Mouse (Mus musculus): ENCODE results near the gene Thra. TPM values are rescaled to one million over a fixed set of nuclear protein-coding genes. Genes with fewer than 3 reads are reported as not detected.

Thra gene
- polyA plus RNA-seq, 1 experiment from 2014 or later = 186 TPM

DNA sequence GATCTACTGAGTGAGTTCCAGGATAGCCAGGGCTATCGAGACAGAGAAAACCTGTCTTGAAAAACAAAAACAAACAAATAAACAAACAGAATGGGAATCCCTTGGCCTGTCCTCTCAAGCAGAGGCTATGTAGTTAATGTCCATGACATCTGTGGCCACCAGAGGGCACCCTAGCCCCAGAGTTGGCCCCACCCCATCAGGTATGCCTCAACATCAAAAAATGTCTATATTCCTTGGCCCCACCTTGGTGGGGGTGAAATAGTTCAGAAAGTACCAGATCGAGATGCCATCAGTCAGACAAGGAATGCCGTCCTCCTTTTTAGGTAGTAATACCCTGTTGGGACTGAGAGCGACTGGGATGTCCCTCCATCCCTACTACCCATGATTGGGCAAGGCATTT lies 40.5 kb upstream of the Thra start:
- Histone ChIP-seq H3K27ac (ENCODE audit: low read depth, low read length) (no peak overlapping the region), H3K9ac (replicated peaks; ENCODE audit: low read depth, low read length) (no peak overlapping the region), H3K9me3 (ENCODE audit: control insufficient read depth, low read length) (no peaks in the 10 kb centered on the region), H3K4me1 (ENCODE audit: control insufficient read depth, insufficient read depth, low read length) (no peaks in the 10 kb centered on the region), H3K27me3 (ENCODE audit: control insufficient read depth, insufficient read depth, low read length) (no peaks in the 10 kb centered on the region), H3K4me3 (ENCODE audit: low read depth, low read length) (no peak overlapping the region), H3K4me2 (ENCODE audit: low read depth, low read length) (no peak overlapping the region), H3K36me3 (ENCODE audit: control insufficient read depth, insufficient read depth, low read length) (peaks cover 14% of the 10 kb centered on the region; the same call in 1 of the 2 replicates)
- WGBS = 52% methylated on average over 4 of the region's 4 CpGs
- no peak for ATAC-seq (ENCODE audit: low read depth)

DNA sequence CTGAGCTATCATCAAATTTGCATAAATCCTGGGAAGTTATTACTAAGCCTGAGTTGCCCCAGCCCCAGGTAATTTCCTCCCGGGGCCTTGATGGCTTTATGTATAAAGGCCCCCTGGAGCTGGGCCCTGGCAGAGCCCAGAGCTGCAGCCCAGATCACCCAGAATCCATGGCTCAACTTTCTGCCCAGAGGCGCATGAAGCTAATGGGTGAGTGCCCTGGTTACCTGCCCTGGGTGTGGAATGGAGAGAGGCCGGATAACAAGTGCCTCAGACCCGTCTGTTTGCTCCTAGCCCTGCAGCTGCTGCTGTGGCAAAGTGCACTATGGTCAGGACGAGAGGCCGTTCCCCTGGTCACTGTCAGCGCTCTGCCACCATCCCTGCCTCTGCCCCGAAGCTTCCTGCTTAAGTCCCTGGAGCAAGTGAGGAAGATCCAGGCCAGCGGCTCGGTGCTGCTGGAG lies 39.2 kb upstream of the Thra start, which contains the start of gene Csf3:
Gene Csf3, plus strand, starts transcription at position 51 of the 458 bp plus-strand sequence.
- H3K36me3 ChIP-seq (ENCODE audit: control insufficient read depth, insufficient read depth, low read length) = peaks cover 20% of the 10 kb centered on the region
- no peak for ATAC-seq (ENCODE audit: low read depth)
- no peak within 1 kb of the TSS for H3K9ac ChIP-seq (replicated peaks; ENCODE audit: low read depth, low read length)
- no peaks in the 10 kb centered on the region for H3K27me3 ChIP-seq (ENCODE audit: control insufficient read depth, insufficient read depth, low read length)
- no peak within 1 kb of the TSS for H3K27ac ChIP-seq (ENCODE audit: low read depth, low read length)
- no peak within 1 kb of the TSS for H3K4me3 ChIP-seq (ENCODE audit: low read depth, low read length)
- H3K4me1 ChIP-seq (ENCODE audit: control insufficient read depth, insufficient read depth, low read length) = no peaks in the 10 kb centered on the region
- no peaks in the 10 kb centered on the region for H3K9me3 ChIP-seq (ENCODE audit: control insufficient read depth, low read length)
- 32% methylated on average over 10 of the region's 10 CpGs for WGBS
- H3K4me2 ChIP-seq (ENCODE audit: low read depth, low read length) = no peak within 1 kb of the TSS

DNA sequence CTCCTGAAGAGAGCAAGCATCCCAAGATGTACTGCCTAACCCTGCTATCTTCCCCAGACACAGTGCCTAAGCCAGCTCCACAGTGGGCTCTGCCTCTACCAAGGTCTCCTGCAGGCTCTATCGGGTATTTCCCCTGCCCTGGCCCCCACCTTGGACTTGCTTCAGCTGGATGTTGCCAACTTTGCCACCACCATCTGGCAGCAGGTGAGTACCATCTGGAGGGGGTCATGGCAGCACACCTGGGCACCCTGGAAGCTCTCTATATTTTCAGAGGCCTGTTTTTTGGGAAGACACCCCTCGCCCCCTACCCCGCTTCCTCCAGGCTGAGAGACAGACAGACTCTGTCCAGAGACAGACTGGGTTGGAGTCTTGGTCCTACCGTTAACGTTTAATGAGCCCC lies 38.1 kb upstream of the Thra start:
- Histone ChIP-seq H3K9ac (replicated peaks; ENCODE audit: low read depth, low read length) (no peak overlapping the region), H3K9me3 (ENCODE audit: control insufficient read depth, low read length) (no peaks in the 10 kb centered on the region), H3K36me3 (ENCODE audit: control insufficient read depth, insufficient read depth, low read length) (peaks cover 25% of the 10 kb centered on the region), H3K4me3 (ENCODE audit: low read depth, low read length) (no peak overlapping the region), H3K4me2 (ENCODE audit: low read depth, low read length) (no peak overlapping the region), H3K27ac (ENCODE audit: low read depth, low read length) (no peak overlapping the region), H3K27me3 (ENCODE audit: control insufficient read depth, insufficient read depth, low read length) (no peaks in the 10 kb centered on the region), H3K4me1 (ENCODE audit: control insufficient read depth, insufficient read depth, low read length) (no peaks in the 10 kb centered on the region)
- WGBS = 73% methylated on average over 5 of the region's 5 CpGs
- ATAC-seq (ENCODE audit: low read depth) = no peak

DNA sequence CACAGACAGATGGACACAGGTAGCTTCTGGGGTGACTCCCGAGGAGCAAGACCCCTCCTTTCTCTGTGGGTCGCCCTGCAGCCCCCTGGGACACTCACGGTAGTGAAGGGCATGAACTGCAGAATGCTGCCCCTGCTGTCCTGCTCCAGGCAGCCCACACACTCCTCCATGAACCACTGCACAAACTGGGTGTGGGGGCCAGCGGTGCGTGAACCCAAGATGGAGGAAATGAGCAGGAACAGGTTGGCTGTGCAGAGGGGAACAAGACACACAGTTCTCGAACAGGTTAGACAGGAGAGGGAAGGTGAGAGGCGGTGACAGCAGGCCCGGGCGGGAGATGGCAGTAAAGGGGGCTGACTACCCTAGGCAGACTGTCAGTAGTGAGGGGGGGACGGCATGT lies 35.4 kb upstream of the Thra start:
- no peak overlapping the region for H3K27ac ChIP-seq (ENCODE audit: low read depth, low read length)
- 91% methylated on average over 8 of the region's 10 CpGs for WGBS
- H3K36me3 ChIP-seq (ENCODE audit: control insufficient read depth, insufficient read depth, low read length) = peaks cover 40% of the 10 kb centered on the region
- ATAC-seq (ENCODE audit: low read depth) = no peak
- H3K27me3 ChIP-seq (ENCODE audit: control insufficient read depth, insufficient read depth, low read length) = no peaks in the 10 kb centered on the region
- no peaks in the 10 kb centered on the region for H3K4me1 ChIP-seq (ENCODE audit: control insufficient read depth, insufficient read depth, low read length)
- H3K9me3 ChIP-seq (ENCODE audit: control insufficient read depth, low read length) = no peaks in the 10 kb centered on the region
- no peak overlapping the region for H3K4me3 ChIP-seq (ENCODE audit: low read depth, low read length)
- no peak overlapping the region for H3K9ac ChIP-seq (replicated peaks; ENCODE audit: low read depth, low read length)
- H3K4me2 ChIP-seq (ENCODE audit: low read depth, low read length) = no peak overlapping the region

DNA sequence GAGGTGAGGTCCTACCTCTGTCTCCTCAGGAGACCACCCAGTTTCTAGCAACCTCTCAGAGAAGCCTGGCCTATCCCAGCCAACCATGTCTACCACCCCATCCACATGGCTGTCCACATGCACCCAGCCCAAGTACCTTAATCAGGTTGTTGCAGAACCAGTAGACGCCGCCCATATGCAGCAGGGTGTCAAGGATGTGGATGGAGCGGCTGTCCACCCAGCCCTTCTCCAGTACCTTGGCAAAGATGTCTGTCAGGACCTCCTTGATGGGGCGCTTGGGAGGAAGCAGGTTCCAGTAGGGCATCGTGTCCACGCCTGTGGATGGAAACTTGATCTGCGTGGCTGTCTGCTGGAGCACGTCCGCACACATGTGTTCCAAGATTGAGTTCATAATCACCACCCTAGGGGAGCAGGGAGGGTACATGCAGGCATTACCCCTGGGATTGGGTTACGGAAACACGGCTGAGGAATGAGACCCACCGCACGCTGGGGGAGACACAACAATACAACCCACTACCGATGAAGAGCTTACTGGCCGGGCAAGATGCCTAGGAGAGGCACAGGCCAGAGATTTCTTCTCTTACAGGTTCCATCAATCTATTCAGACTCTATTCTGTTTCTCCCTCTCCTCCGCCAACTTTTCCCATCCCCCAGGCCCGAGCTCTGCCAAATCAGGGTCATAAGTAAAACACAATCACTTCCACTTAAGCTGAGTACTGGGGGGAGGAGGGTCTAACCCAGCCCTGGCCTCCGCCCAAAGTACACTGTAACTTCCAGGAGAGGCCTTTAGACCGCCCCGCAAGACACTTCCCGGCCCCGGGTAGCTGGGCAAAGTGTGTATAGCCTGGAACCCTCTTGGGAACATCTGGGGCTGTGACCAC lies 32.8 kb upstream of the Thra start:
- Histone ChIP-seq H3K27me3 (ENCODE audit: control insufficient read depth, insufficient read depth, low read length) (no peaks in the 10 kb centered on the region), H3K4me3 (ENCODE audit: low read depth, low read length) (no peak overlapping the region), H3K4me1 (ENCODE audit: control insufficient read depth, insufficient read depth, low read length) (no peaks in the 10 kb centered on the region), H3K36me3 (ENCODE audit: control insufficient read depth, insufficient read depth, low read length) (peaks cover 48% of the 10 kb centered on the region), H3K27ac (ENCODE audit: low read depth, low read length) (no peak overlapping the region), H3K9me3 (ENCODE audit: control insufficient read depth, low read length) (no peaks in the 10 kb centered on the region), H3K4me2 (ENCODE audit: low read depth, low read length) (no peak overlapping the region), H3K9ac (replicated peaks; ENCODE audit: low read depth, low read length) (no peak overlapping the region)
- no peak for ATAC-seq (ENCODE audit: low read depth)
- 83% methylated on average over 22 of the region's 22 CpGs for WGBS

DNA sequence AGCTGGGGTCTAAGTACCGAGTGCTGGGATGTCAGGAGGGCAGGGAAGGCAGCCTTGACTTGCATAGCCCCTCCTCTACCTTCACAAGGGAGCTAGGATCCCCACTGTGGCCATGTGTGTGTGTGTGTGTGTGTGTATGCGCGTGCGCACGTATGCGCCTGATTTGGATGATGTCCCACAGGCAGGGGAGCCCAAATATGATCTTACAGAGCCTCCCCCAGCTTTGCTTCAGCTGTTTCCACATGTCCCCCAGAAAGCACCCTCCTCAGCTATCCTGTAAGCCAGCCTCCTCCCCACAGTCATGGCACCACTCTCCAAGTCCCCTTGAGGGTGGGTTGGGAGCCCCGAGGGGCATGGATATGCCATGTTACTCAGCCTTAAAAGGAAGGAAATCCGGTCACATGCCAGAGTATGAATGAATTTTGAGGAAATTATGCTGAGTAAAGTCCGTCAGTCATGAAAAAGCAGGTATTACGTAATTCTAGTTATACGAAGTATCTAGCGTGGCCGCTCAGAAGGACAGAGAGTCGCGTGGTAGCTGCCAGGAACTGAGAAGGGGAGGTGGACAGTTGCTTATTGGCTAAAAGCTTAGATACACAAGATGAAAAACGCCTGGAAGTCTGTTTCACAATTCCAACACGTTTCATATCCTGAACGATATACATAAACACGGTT lies 32.0 kb upstream of the Thra start:
- no peak for ATAC-seq (ENCODE audit: low read depth)
- WGBS = 90% methylated on average over 19 of the region's 19 CpGs
- H3K9ac ChIP-seq (replicated peaks; ENCODE audit: low read depth, low read length) = no peak overlapping the region
- H3K9me3 ChIP-seq (ENCODE audit: control insufficient read depth, low read length) = no peaks in the 10 kb centered on the region
- H3K27ac ChIP-seq (ENCODE audit: low read depth, low read length) = no peak overlapping the region
- H3K4me2 ChIP-seq (ENCODE audit: low read depth, low read length) = no peak overlapping the region
- no peaks in the 10 kb centered on the region for H3K27me3 ChIP-seq (ENCODE audit: control insufficient read depth, insufficient read depth, low read length)
- H3K4me3 ChIP-seq (ENCODE audit: low read depth, low read length) = no peak overlapping the region
- H3K36me3 ChIP-seq (ENCODE audit: control insufficient read depth, insufficient read depth, low read length) = peaks cover 49% of the 10 kb centered on the region
- no peaks in the 10 kb centered on the region for H3K4me1 ChIP-seq (ENCODE audit: control insufficient read depth, insufficient read depth, low read length)

DNA sequence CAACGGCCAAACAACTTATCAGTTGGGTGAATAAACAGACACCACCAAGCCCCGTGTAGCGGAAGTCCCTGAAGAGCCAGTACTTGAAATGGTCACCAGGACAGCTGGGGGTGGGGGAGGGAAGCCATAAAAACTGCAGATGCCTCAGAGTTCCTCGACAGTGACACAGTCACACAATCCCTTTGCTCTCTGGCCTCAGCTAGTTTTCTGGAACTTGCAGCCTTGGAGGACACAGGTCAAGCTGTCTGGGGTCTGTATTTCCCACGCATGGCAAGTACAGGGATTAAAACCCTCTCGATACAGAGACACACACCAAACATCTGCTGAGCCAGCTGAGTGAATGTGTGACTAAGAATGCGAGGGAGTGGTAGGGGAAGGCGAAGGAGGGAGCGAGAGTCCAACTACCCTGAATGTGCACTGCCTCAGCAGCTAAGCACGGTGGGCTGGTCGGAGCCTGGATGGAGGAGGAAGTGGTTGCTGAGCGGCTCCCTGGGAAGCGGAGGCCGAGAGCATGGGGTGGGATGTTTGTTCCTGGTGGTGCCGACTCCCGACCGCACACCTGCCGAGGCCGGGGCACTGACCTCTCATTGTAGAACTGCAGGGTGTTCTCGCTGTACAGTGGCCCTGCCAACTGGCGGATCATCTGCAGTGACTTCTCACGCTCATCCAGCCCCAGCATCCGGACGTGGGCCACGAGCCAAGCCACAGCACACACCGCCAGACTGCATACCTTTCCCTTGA lies 31.3 kb upstream of the Thra start:
- H3K9me3 ChIP-seq (ENCODE audit: control insufficient read depth, low read length) = no peaks in the 10 kb centered on the region
- peaks cover 56% of the 10 kb centered on the region for H3K36me3 ChIP-seq (ENCODE audit: control insufficient read depth, insufficient read depth, low read length)
- no peaks in the 10 kb centered on the region for H3K27me3 ChIP-seq (ENCODE audit: control insufficient read depth, insufficient read depth, low read length)
- H3K4me1 ChIP-seq (ENCODE audit: control insufficient read depth, insufficient read depth, low read length) = no peaks in the 10 kb centered on the region
- no peak overlapping the region for H3K4me2 ChIP-seq (ENCODE audit: low read depth, low read length)
- 79% methylated on average over 26 of the region's 26 CpGs for whole genome bisulfite sequencing
- no peak overlapping the region for H3K4me3 ChIP-seq (ENCODE audit: low read depth, low read length)
- no peak overlapping the region for H3K9ac ChIP-seq (replicated peaks; ENCODE audit: low read depth, low read length)
- no peak overlapping the region for H3K27ac ChIP-seq (ENCODE audit: low read depth, low read length)
- no peak for ATAC-seq (ENCODE audit: low read depth)

DNA sequence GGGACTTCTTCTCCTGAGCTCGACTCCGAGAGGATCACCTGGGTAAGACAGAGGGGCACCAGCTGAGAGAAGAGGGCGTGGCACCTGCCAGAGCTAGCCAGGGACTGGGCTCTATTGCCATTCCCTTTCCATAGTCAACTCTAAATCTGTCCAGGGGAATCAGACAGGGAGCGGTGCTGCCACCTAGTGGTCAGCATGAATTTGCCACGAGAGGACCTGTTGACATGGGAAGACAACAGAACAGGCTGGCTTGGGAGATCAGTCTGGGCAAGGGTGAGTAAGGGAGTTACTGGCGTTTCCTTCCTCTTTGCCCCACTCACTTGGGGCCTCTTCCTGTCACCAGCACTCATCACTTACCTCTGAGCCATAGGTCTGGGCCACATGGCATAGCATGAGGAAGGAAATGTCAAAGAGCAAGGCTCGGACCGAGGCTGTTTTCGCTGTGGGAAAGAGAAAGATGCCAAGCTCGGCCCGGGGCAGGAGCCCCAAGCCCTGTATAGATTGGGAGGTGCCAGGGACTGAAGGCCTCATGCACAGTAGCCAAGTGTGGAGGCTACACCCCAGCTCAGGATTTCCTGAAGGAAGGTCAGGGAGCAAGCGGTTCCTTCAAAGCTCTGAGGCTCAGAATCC lies 29.9 kb upstream of the Thra start:
- Histone ChIP-seq H3K27ac (ENCODE audit: low read depth, low read length) (no peak overlapping the region), H3K4me1 (ENCODE audit: control insufficient read depth, insufficient read depth, low read length) (no peaks in the 10 kb centered on the region), H3K9me3 (ENCODE audit: control insufficient read depth, low read length) (no peaks in the 10 kb centered on the region), H3K4me3 (ENCODE audit: low read depth, low read length) (no peak overlapping the region), H3K27me3 (ENCODE audit: control insufficient read depth, insufficient read depth, low read length) (no peaks in the 10 kb centered on the region), H3K4me2 (ENCODE audit: low read depth, low read length) (no peak overlapping the region), H3K36me3 (ENCODE audit: control insufficient read depth, insufficient read depth, low read length) (peaks cover 59% of the 10 kb centered on the region), H3K9ac (replicated peaks; ENCODE audit: low read depth, low read length) (no peak overlapping the region)
- 55% methylated on average over 12 of the region's 12 CpGs for WGBS
- ATAC-seq (ENCODE audit: low read depth) = no peak
